Mouse (Mus musculus): ENCODE measurements at regions not wholly inside any gene's neighbourhood (a gene's known extent, or its start where the extent isn't known, plus 50 kb on each side); places are given as distances from the start of the nearest gene placed in this dataset.

- TF ChIP-seq ZC3H11A (IDR thresholded peaks at IDR 0.05; ENCODE audit: borderline replicate concordance, low read depth, low read length) (no peak), MAFK (IDR thresholded peaks at IDR 0.05; ENCODE audit: insufficient read depth, low read depth, low read length) (no peak)
Measured at GRCm38 (mm10) chr1:137698876-137699275, 476.6 kb downstream of the Ptprc start.

Measured in ES-E14 (cell line).